Comparison of ENCODE assay signal across 18 mouse cellular contexts in genomic region chr16:25404156-25404555, GRCm38 (mm10).
DNase-seq lines count a peak whose midpoint lies in the region; ATAC-seq lines count a peak whose summit lies in the region.
"Had no signal": no experiment of that assay in that cellular context is flagged by ENCODE, and none has a peak within 500 bp of the region (broad histone marks: within the 10 kb centered on the region; RNA-seq: fewer than 3 reads in every experiment).

No protein-coding gene starts in this region.

- no peak overlapping the region for H3K4me2 ChIP-seq in forebrain, embryonic 16.5 days (ENCODE audit: low read length)
- no peak overlapping the region for H3K4me2 ChIP-seq in kidney, embryonic 14.5 days (replicated peaks; ENCODE audit: low read depth, low read length)
- H3K4me2 ChIP-seq: embryonic facial prominence, embryonic 13.5 days; limb, embryonic 15.5 days; midbrain, embryonic 13.5 days; neural tube, embryonic 13.5 days had no signal

- no peak overlapping the region for H3K9ac ChIP-seq in forebrain, embryonic 16.5 days (replicated peaks; ENCODE audit: low read depth, low read length)
- no peak overlapping the region for H3K9ac ChIP-seq in kidney, embryonic 14.5 days (ENCODE audit: low read depth, low read length)
- H3K9ac ChIP-seq: embryonic facial prominence, embryonic 13.5 days; limb, embryonic 15.5 days; midbrain, embryonic 13.5 days; neural tube, embryonic 13.5 days had no signal

- H3K4me1 ChIP-seq in forebrain, embryonic 16.5 days (replicated peaks; ENCODE audit: control insufficient read depth, insufficient read depth, low read length), result peaks cover 14% of the 10 kb centered on the region
- H3K4me1 ChIP-seq in forebrain, embryonic 10.5 days, result peaks cover 19% of the 10 kb centered on the region
- no peaks in the 10 kb centered on the region; the same call in 1 of the 2 replicates for H3K4me1 ChIP-seq in kidney, embryonic 14.5 days (ENCODE audit: control insufficient read depth, insufficient read depth, low read length)

- DNase-seq in forebrain, embryonic 10.5 days (ENCODE audit: extremely low spot score, low spot score), result no peak
- peak; percentile 19 to 25 for DNase-seq in layer of hippocampus, adult 8-10 months (ENCODE audit: low spot score in 2 of 2)
- no peak for DNase-seq in layer of hippocampus, postnatal 25 days (ENCODE audit: extremely low spot score in 1 of 2, low spot score in 1 of 2)
- DNase-seq in Muller cell, postnatal 12 days (ENCODE audit: inconsistent ontology term), result peak; percentile 89
- DNase-seq in lung, postnatal 36 days, result peak; percentile 15
- DNase-seq: adrenal gland, postnatal 36 days; cerebellum, adult 9-10 months; kidney, adult 11 months; thymus, postnatal 36 days had no signal

- no peak overlapping the region for H3K4me3 ChIP-seq in forebrain, embryonic 16.5 days (replicated peaks; ENCODE audit: low read length)
- no peak overlapping the region for H3K4me3 ChIP-seq in forebrain, embryonic 10.5 days
- no peak overlapping the region for H3K4me3 ChIP-seq in kidney, embryonic 14.5 days (ENCODE audit: low read length)
- H3K4me3 ChIP-seq: embryonic facial prominence, embryonic 13.5 days; heart, embryonic 10.5 days; layer of hippocampus, adult 2 months; limb, embryonic 15.5 days; midbrain, embryonic 13.5 days; neural tube, embryonic 13.5 days had no signal

- no peaks in the 10 kb centered on the region for H3K36me3 ChIP-seq in forebrain, embryonic 16.5 days (ENCODE audit: control insufficient read depth, insufficient read depth)
- no peaks in the 10 kb centered on the region for H3K36me3 ChIP-seq in forebrain, embryonic 10.5 days (replicated peaks)
- H3K36me3 ChIP-seq in kidney, embryonic 14.5 days (ENCODE audit: control insufficient read depth, insufficient read depth, low read length), result no peaks in the 10 kb centered on the region
- H3K36me3 ChIP-seq: embryonic facial prominence, embryonic 13.5 days; heart, embryonic 10.5 days; limb, embryonic 15.5 days; midbrain, embryonic 13.5 days; neural tube, embryonic 13.5 days had no signal

- no peaks in the 10 kb centered on the region for H3K27me3 ChIP-seq in forebrain, embryonic 16.5 days (replicated peaks; ENCODE audit: control insufficient read depth, insufficient read depth, low read length)
- no peaks in the 10 kb centered on the region for H3K27me3 ChIP-seq in forebrain, embryonic 10.5 days (ENCODE audit: poor library complexity, severe bottlenecking)
- no peaks in the 10 kb centered on the region for H3K27me3 ChIP-seq in kidney, embryonic 14.5 days (ENCODE audit: control insufficient read depth, insufficient read depth, low read length)
- H3K27me3 ChIP-seq: embryonic facial prominence, embryonic 13.5 days; limb, embryonic 15.5 days; midbrain, embryonic 13.5 days; neural tube, embryonic 13.5 days had no signal

- H3K27ac ChIP-seq in forebrain, embryonic 16.5 days (ENCODE audit: low read length), result no peak overlapping the region
- no peak overlapping the region for H3K27ac ChIP-seq in forebrain, embryonic 10.5 days
- H3K27ac ChIP-seq in kidney, embryonic 14.5 days (ENCODE audit: low read depth, low read length), result no peak overlapping the region
- H3K27ac ChIP-seq: embryonic facial prominence, embryonic 13.5 days; heart, embryonic 10.5 days; kidney, postnatal 0 days; layer of hippocampus, adult 2 months; limb, embryonic 15.5 days; midbrain, embryonic 13.5 days; neural tube, embryonic 13.5 days had no signal

- 0 out of 2 replicates have a peak, but pooled peaks have one; percentile 30 for ATAC-seq in forebrain, embryonic 16.5 days
- no peak for ATAC-seq in kidney, embryonic 14.5 days (ENCODE audit: low FRiP score, low TSS enrichment)
- ATAC-seq: midbrain, embryonic 13.5 days had no signal

- WGBS in forebrain, embryonic 16.5 days, result 15% methylated on average over 6 of the region's 6 CpGs
- WGBS in forebrain, embryonic 10.5 days, result 46% methylated on average over 6 of the region's 6 CpGs
- WGBS in kidney, embryonic 14.5 days, result 83% methylated on average over 6 of the region's 6 CpGs

- H3K9me3 ChIP-seq in forebrain, embryonic 16.5 days (ENCODE audit: control insufficient read depth, low read length), result no peaks in the 10 kb centered on the region
- H3K9me3 ChIP-seq in forebrain, embryonic 10.5 days, result no peaks in the 10 kb centered on the region
- no peaks in the 10 kb centered on the region for H3K9me3 ChIP-seq in kidney, embryonic 14.5 days (ENCODE audit: control insufficient read depth, low read length)
- H3K9me3 ChIP-seq: embryonic facial prominence, embryonic 13.5 days; heart, embryonic 10.5 days; limb, embryonic 15.5 days; midbrain, embryonic 13.5 days; neural tube, embryonic 13.5 days had no signal

Comparison
In these comparisons a context has a peak if more than half of its experiments do, and no peak if none do; other contexts are left out.
1. DNase-seq: peak in layer of hippocampus, adult 8-10 months (2 of 2), Muller cell, postnatal 12 days (single experiment) and lung, postnatal 36 days (single experiment); none in forebrain, embryonic 10.5 days (single experiment) and layer of hippocampus, postnatal 25 days (0 of 2).